Mouse (Mus musculus) right cerebral cortex, postnatal 10 days (tissue): ENCODE measurements around the gene Pex1.

Source experiments
- DNase-seq, 2 experiments: peaks; one replicate each; pipeline ENCODE4 v3.0.0; 2021; ENCODE audit warnings: low spot score in 2 of 2

Gene Pex1

GRCm38 (mm10) chr5:3595693-3596398 is at the start of gene Pex1:
TSS of gene Pex1 (plus strand) at chr5:3596066.
- DNase-seq, result peak; percentile 97 to 98

GRCm38 (mm10) chr5:3546226-3546625 is 49.6 kb upstream of the Pex1 start:
- peak in 1 of 2 experiments; percentile 19 for DNase-seq

- no peak for DNase-seq
Observed at GRCm38 (mm10) chr5:3551481-3551880, 44.4 kb upstream of the Pex1 start.

GRCm38 (mm10) chr5:3554198-3554597 is 41.7 kb upstream of the Pex1 start:
- no peak for DNase-seq

- no peak for DNase-seq
Observed at GRCm38 (mm10) chr5:3571266-3571665, 24.6 kb upstream of the Pex1 start, which contains the start of gene 1700109H08Rik. TSS of gene 1700109H08Rik (plus strand) at chr5:3571566.

- DNase-seq, result no peak
Observed at GRCm38 (mm10) chr5:3574825-3575224, 21.0 kb upstream of the Pex1 start.

- DNase-seq, result no peak
Observed at GRCm38 (mm10) chr5:3577939-3578338, 17.9 kb upstream of the Pex1 start.

GRCm38 (mm10) chr5:3579066-3579465 is 16.8 kb upstream of the Pex1 start:
- no peak for DNase-seq

- peak; percentile 92 to 93 for DNase-seq
Observed at GRCm38 (mm10) chr5:3596399-3596766, 517 bp downstream of the Pex1 start, which contains the start of gene Rbm48. TSS of gene Rbm48 (minus strand) at chr5:3596585.

- DNase-seq, result no peak
Observed at GRCm38 (mm10) chr5:3597171-3597570, 1.3 kb downstream of the Pex1 start.

- no peak for DNase-seq
Observed at GRCm38 (mm10) chr5:3598766-3599165, 2.9 kb downstream of the Pex1 start.

GRCm38 (mm10) chr5:3600298-3600697 is 4.4 kb downstream of the Pex1 start:
- no peak for DNase-seq

- no peak for DNase-seq
Observed at GRCm38 (mm10) chr5:3600790-3601189, 4.9 kb downstream of the Pex1 start.

GRCm38 (mm10) chr5:3607114-3607513 is 11.2 kb downstream of the Pex1 start:
- peak in 1 of 2 experiments; percentile 13 for DNase-seq

GRCm38 (mm10) chr5:3609241-3609640 is 13.4 kb downstream of the Pex1 start:
- DNase-seq, result peak in 1 of 2 experiments; percentile 12

GRCm38 (mm10) chr5:3611835-3612234 is 16.0 kb downstream of the Pex1 start:
- peak in 1 of 2 experiments; percentile 1 for DNase-seq

GRCm38 (mm10) chr5:3620486-3620885 is 24.6 kb downstream of the Pex1 start:
- no peak for DNase-seq

- no peak for DNase-seq
Observed at GRCm38 (mm10) chr5:3630055-3630454, 34.2 kb downstream of the Pex1 start.

GRCm38 (mm10) chr5:3631512-3632271 is 35.8 kb downstream of the Pex1 start:
- DNase-seq, result no peak

- DNase-seq, result no peak
Observed at GRCm38 (mm10) chr5:3632285-3632684, 36.4 kb downstream of the Pex1 start.

- DNase-seq, result no peak
Observed at GRCm38 (mm10) chr5:3633315-3633714, 37.4 kb downstream of the Pex1 start.

GRCm38 (mm10) chr5:3633951-3634350 is 38.1 kb downstream of the Pex1 start:
- no peak for DNase-seq

- DNase-seq, result no peak
Observed at GRCm38 (mm10) chr5:3635286-3635685, 39.4 kb downstream of the Pex1 start.
